In genomic region chrX:137570321-137571195, GRCm38 (mm10) we compare ENCODE assay signal across 9 mouse cellular contexts. TPM values are rescaled to one million over a fixed set of nuclear protein-coding genes. Genes with fewer than 3 reads are reported as not detected.
A peak's percentile ranks its signal among the peaks of the same experiment; 100 is the strongest.
DNase-seq lines count a peak whose midpoint lies in the region; ATAC-seq and TF ChIP-seq lines count a peak whose summit lies in the region.
"Had no signal": no experiment of that assay in that cellular context is flagged by ENCODE, and none has a peak within 500 bp of the region (broad histone marks: within the 10 kb centered on the region; RNA-seq: fewer than 3 reads in every experiment).

TSS of gene Il1rapl2 (plus strand) at chrX:137570608.

- no peaks in the 10 kb centered on the region for H3K9me3 ChIP-seq in forebrain, embryonic 14.5 days (replicated peaks; ENCODE audit: control insufficient read depth, low read length)
- H3K9me3 ChIP-seq in limb, embryonic 12.5 days: no peaks in the 10 kb centered on the region

- peak; percentile 36; the same call in 1 of the 2 replicates for TF ChIP-seq POLR2A in cortical plate, adult 2 months (IDR thresholded peaks at IDR 0.05; ENCODE audit: extremely low read depth, insufficient read depth, low read length)

- no peak within 1 kb of the TSS for H3K27ac ChIP-seq in cortical plate, adult 2 months (ENCODE audit: insufficient read depth, low read length)
- no peak within 1 kb of the TSS for H3K27ac ChIP-seq in forebrain, embryonic 14.5 days (ENCODE audit: low read depth, low read length)
- no peak within 1 kb of the TSS for H3K27ac ChIP-seq in limb, embryonic 12.5 days
- H3K27ac ChIP-seq: liver, embryonic 14.5 days had no signal

- H3K9ac ChIP-seq in forebrain, embryonic 14.5 days (ENCODE audit: low read length): peak within 1 kb of the TSS; percentile 17; the same call in 1 of the 2 replicates
- no peak within 1 kb of the TSS for H3K9ac ChIP-seq in limb, embryonic 12.5 days (replicated peaks)
- H3K9ac ChIP-seq: liver, embryonic 14.5 days had no signal

- WGBS in forebrain, embryonic 14.5 days: 29% methylated on average over 41 of the region's 47 CpGs
- WGBS in limb, embryonic 12.5 days: 12% methylated on average over 40 of the region's 47 CpGs

- peak within 1 kb of the TSS; percentile 67 for H3K4me2 ChIP-seq in forebrain, embryonic 14.5 days (ENCODE audit: low read length)
- H3K4me2 ChIP-seq in limb, embryonic 12.5 days: peak within 1 kb of the TSS; percentile 70

- no peaks in the 10 kb centered on the region for H3K4me1 ChIP-seq in cortical plate, adult 2 months (ENCODE audit: control insufficient read depth, insufficient read depth, low read length)
- H3K4me1 ChIP-seq in forebrain, embryonic 14.5 days (ENCODE audit: control insufficient read depth, insufficient read depth, low read length): no peaks in the 10 kb centered on the region
- H3K4me1 ChIP-seq in limb, embryonic 12.5 days (replicated peaks): no peaks in the 10 kb centered on the region

- H3K27me3 ChIP-seq in forebrain, embryonic 14.5 days (replicated peaks; ENCODE audit: control insufficient read depth, insufficient read depth, low read length): peaks cover 4% of the 10 kb centered on the region; the same call in 1 of the 2 replicates
- H3K27me3 ChIP-seq in limb, embryonic 12.5 days: peaks cover 52% of the 10 kb centered on the region

- DNase-seq in layer of hippocampus, postnatal 14 days (ENCODE audit: low spot score in 2 of 2): peak; percentile 8 to 12
- no peak for DNase-seq in layer of hippocampus, adult 9-11 months
- peak; percentile 59 for DNase-seq in forebrain, embryonic 14.5 days (ENCODE audit: low spot score)
- peak; percentile 19 for DNase-seq in right cerebral cortex, postnatal 25 days
- DNase-seq in thymus, postnatal 10 days (ENCODE audit: low spot score in 2 of 2): no peak
- no peak for DNase-seq in yolk sac, embryonic 10.5 days (ENCODE audit: low spot score)

- H3K36me3 ChIP-seq in forebrain, embryonic 14.5 days (ENCODE audit: control insufficient read depth, insufficient read depth, low read length): no peaks in the 10 kb centered on the region
- H3K36me3 ChIP-seq in limb, embryonic 12.5 days: no peaks in the 10 kb centered on the region

- peak; percentile 88 for ATAC-seq in forebrain, embryonic 14.5 days
- ATAC-seq in limb, embryonic 12.5 days (ENCODE audit: insufficient number of reproducible peaks, insufficient read depth, low FRiP score, low TSS enrichment, low read depth): peak; percentile 59; the same call in 1 of the 2 replicates

- TF ChIP-seq CTCF in cortical plate, adult 2 months (IDR thresholded peaks at IDR 0.05; ENCODE audit: extremely low read depth, insufficient read depth, low read length): peak; percentile 33

- peak within 1 kb of the TSS; percentile 55 for H3K4me3 ChIP-seq in cortical plate, adult 2 months (ENCODE audit: insufficient read depth, low read length)
- H3K4me3 ChIP-seq in forebrain, embryonic 14.5 days (ENCODE audit: low read depth, low read length): peak within 1 kb of the TSS; percentile 32
- H3K4me3 ChIP-seq in limb, embryonic 12.5 days (replicated peaks): peak within 1 kb of the TSS; percentile 42

RNA-seq across cellular contexts. Expression of gene Il1rapl2, which starts in this region (rescaled TPM):
- total RNA-seq in layer of hippocampus, postnatal 14 days (2021): 1 to 10 TPM; 2.3 to 2.7 TPM
- 2.3 and 2.4 TPM in 2 replicates for polyA plus RNA-seq in cortical plate, adult 2 months (2012; rRNA removed)
- 0.93 and 1.7 TPM in 2 replicates for polyA plus RNA-seq in forebrain, embryonic 14.5 days (2014; fragmentation: Nextera tagmentation; extraction: Ambion mirVana)
- polyA plus RNA-seq in limb, embryonic 12.5 days (2016; fragmentation: Nextera tagmentation; extraction: Ambion mirVana): 0.58 and 0.70 TPM in 2 replicates
- polyA plus RNA-seq: liver, embryonic 14.5 days had no signal

Comparison
In these comparisons a context has a peak if more than half of its experiments do, and no peak if none do; other contexts are left out.
1. DNase-seq: peak in layer of hippocampus, postnatal 14 days (2 of 2), forebrain, embryonic 14.5 days (single experiment) and right cerebral cortex, postnatal 25 days (single experiment); none in layer of hippocampus, adult 9-11 months (single experiment), thymus, postnatal 10 days (0 of 2) and yolk sac, embryonic 10.5 days (single experiment).
2. Peak in ATAC-seq, H3K4me3 ChIP-seq and H3K4me2 ChIP-seq in limb, embryonic 12.5 days; RNA of the gene not detected or under 1 TPM.
3. Peak in every context shown above with its lines, with median percentiles within 50 percentile points of each other: H3K4me3 ChIP-seq.